Mouse (Mus musculus) liver, postnatal 0 days (tissue): ENCODE results near the gene Gm49387.

Experiments
- CTCF ChIP-seq: sonication (generic); IDR thresholded peaks from 2 replicates; pipeline ENCODE4 v1.5.1; 2016; ENCODE audit warnings: antibody characterized with exemption, low read depth
- EP300 ChIP-seq: IDR thresholded peaks from 2 replicates; pipeline ENCODE4 v1.6.1; 2016; ENCODE audit warnings: antibody characterized with exemption, low read depth, mild to moderate bottlenecking

- TF ChIP-seq CTCF, result no peak
- TF ChIP-seq EP300, result no peak
Observed at GRCm38 (mm10) chr14:31530847-31531246, 109.8 kb downstream of the Gm49387 start.
